ENCODE assay signal across 7 mouse cellular contexts in genomic region chr13:114817751-114818360, GRCm38 (mm10). TPM values are rescaled to one million over a fixed set of nuclear protein-coding genes. Genes with fewer than 3 reads are reported as not detected.
DNase-seq lines count a peak whose midpoint lies in the region; ATAC-seq lines count a peak whose summit lies in the region.

TSS of gene Mocs2 (plus strand) at chr13:114818236.

- H3K9ac ChIP-seq in midbrain, embryonic 13.5 days (replicated peaks): peak within 1 kb of the TSS; percentile 74

- H3K36me3 ChIP-seq in embryonic facial prominence, embryonic 10.5 days (replicated peaks): peaks cover 10% of the 10 kb centered on the region; the same call in 1 of the 2 replicates
- H3K36me3 ChIP-seq in limb, embryonic 10.5 days: peaks cover 11% of the 10 kb centered on the region; the same call in 1 of the 2 replicates
- peaks cover 4% of the 10 kb centered on the region; the same call in 1 of the 2 replicates for H3K36me3 ChIP-seq in midbrain, embryonic 13.5 days

- no peaks in the 10 kb centered on the region for H3K27me3 ChIP-seq in embryonic facial prominence, embryonic 10.5 days (replicated peaks; ENCODE audit: low read depth, poor library complexity, severe bottlenecking)
- H3K27me3 ChIP-seq in limb, embryonic 10.5 days (ENCODE audit: low read depth, poor library complexity, severe bottlenecking): no peaks in the 10 kb centered on the region
- no peaks in the 10 kb centered on the region for H3K27me3 ChIP-seq in midbrain, embryonic 13.5 days

- WGBS in embryonic facial prominence, embryonic 10.5 days: under 1% methylated on average over 39 of the region's 39 CpGs
- WGBS in limb, embryonic 10.5 days: under 1% methylated on average over 39 of the region's 39 CpGs
- WGBS in midbrain, embryonic 13.5 days: under 1% methylated on average over 39 of the region's 39 CpGs

- peak; percentile 94 for ATAC-seq in granulocyte monocyte progenitor cell, adult 5-6 weeks (replicated peaks; ENCODE audit: poor library complexity, severe bottlenecking)
- peak; percentile 99 for ATAC-seq in midbrain, embryonic 13.5 days

- H3K4me2 ChIP-seq in midbrain, embryonic 13.5 days (replicated peaks): peak within 1 kb of the TSS; percentile 70

- peak within 1 kb of the TSS; percentile 80 for H3K27ac ChIP-seq in embryonic facial prominence, embryonic 10.5 days (replicated peaks)
- peak within 1 kb of the TSS; percentile 77 for H3K27ac ChIP-seq in limb, embryonic 10.5 days
- no peak within 1 kb of the TSS for H3K27ac ChIP-seq in midbrain, embryonic 13.5 days

- no peaks in the 10 kb centered on the region for H3K9me3 ChIP-seq in embryonic facial prominence, embryonic 10.5 days
- no peaks in the 10 kb centered on the region for H3K9me3 ChIP-seq in limb, embryonic 10.5 days (replicated peaks)
- no peaks in the 10 kb centered on the region for H3K9me3 ChIP-seq in midbrain, embryonic 13.5 days

- peaks cover 15% of the 10 kb centered on the region for H3K4me1 ChIP-seq in embryonic facial prominence, embryonic 10.5 days
- peaks cover 11% of the 10 kb centered on the region; the same call in 1 of the 2 replicates for H3K4me1 ChIP-seq in limb, embryonic 10.5 days
- peaks cover 17% of the 10 kb centered on the region for H3K4me1 ChIP-seq in midbrain, embryonic 13.5 days (replicated peaks)

- H3K4me3 ChIP-seq in embryonic facial prominence, embryonic 10.5 days: peak within 1 kb of the TSS; percentile 72
- H3K4me3 ChIP-seq in limb, embryonic 10.5 days: peak within 1 kb of the TSS; percentile 82
- H3K4me3 ChIP-seq in midbrain, embryonic 13.5 days (replicated peaks): peak within 1 kb of the TSS; percentile 64

- DNase-seq in adrenal gland, postnatal 10 days: peak; percentile 97
- DNase-seq in embryonic facial prominence, embryonic 10.5 days (ENCODE audit: low spot score): peak; percentile 94
- peak; percentile 91 for DNase-seq in kidney, adult 11 months
- DNase-seq in limb, embryonic 10.5 days (ENCODE audit: low spot score): peak; percentile 97
- DNase-seq in spleen, adult 12 weeks (ENCODE audit: low spot score): peak; percentile 94

RNA-seq across cellular contexts. Expression of gene Mocs2, which starts in this region (rescaled TPM):
- total RNA-seq in adrenal gland, postnatal 10 days (2021): 100 to 1,000 TPM; 162 to 183 TPM
- polyA plus RNA-seq in embryonic facial prominence, embryonic 10.5 days (2016; fragmentation: Nextera tagmentation; extraction: Ambion mirVana): 64.4 and 67.3 TPM in 2 replicates
- 30.9 and 53.5 TPM in 2 replicates for total RNA-seq in granulocyte monocyte progenitor cell, adult 5-6 weeks (2014; fragmentation: Nextera tagmentation)
- 43.8 and 45.1 TPM in 2 replicates for total RNA-seq in granulocyte monocyte progenitor cell, adult 5-6 weeks (2017)
- 58.9 and 73.1 TPM in 2 replicates for polyA plus RNA-seq in limb, embryonic 10.5 days (2016; fragmentation: Nextera tagmentation; extraction: Ambion mirVana)
- polyA plus RNA-seq in midbrain, embryonic 13.5 days (2015; fragmentation: Nextera tagmentation; extraction: Ambion mirVana): 99.6 and 103 TPM in 2 replicates
